ENCODE assay signal across 7 mouse cellular contexts in genomic region chr3:113629606-113630359, GRCm38 (mm10). TPM values are rescaled to one million over a fixed set of nuclear protein-coding genes. Genes with fewer than 3 reads are reported as not detected.
DNase-seq lines count a peak whose midpoint lies in the region; ATAC-seq lines count a peak whose summit lies in the region.

Rnpc3 (minus strand) TSS chr3:113630149.

- H3K36me3 ChIP-seq in intestine, embryonic 15.5 days = no peaks in the 10 kb centered on the region
- peaks cover 30% of the 10 kb centered on the region for H3K36me3 ChIP-seq in midbrain, embryonic 10.5 days

- peak within 1 kb of the TSS; percentile 100 for H3K27ac ChIP-seq in intestine, embryonic 15.5 days
- H3K27ac ChIP-seq in midbrain, embryonic 10.5 days (replicated peaks) = peak within 1 kb of the TSS; percentile 95

- under 1% methylated on average over 63 of the region's 70 CpGs for WGBS in intestine, embryonic 15.5 days
- 0% methylated on average over 70 of the region's 70 CpGs for WGBS in midbrain, embryonic 10.5 days

- no peaks in the 10 kb centered on the region for H3K27me3 ChIP-seq in intestine, embryonic 15.5 days (replicated peaks)
- no peaks in the 10 kb centered on the region for H3K27me3 ChIP-seq in midbrain, embryonic 10.5 days (ENCODE audit: low read depth, poor library complexity, severe bottlenecking)

- no peaks in the 10 kb centered on the region for H3K4me1 ChIP-seq in intestine, embryonic 15.5 days (replicated peaks)
- peaks cover 7% of the 10 kb centered on the region for H3K4me1 ChIP-seq in midbrain, embryonic 10.5 days

- H3K4me3 ChIP-seq in intestine, embryonic 15.5 days (replicated peaks) = peak within 1 kb of the TSS; percentile 78
- H3K4me3 ChIP-seq in midbrain, embryonic 10.5 days = peak within 1 kb of the TSS; percentile 65

- H3K4me2 ChIP-seq in intestine, embryonic 15.5 days (replicated peaks) = peak within 1 kb of the TSS; percentile 56

- peak; percentile 96 for DNase-seq in adrenal gland, adult 2 months
- DNase-seq in embryo, embryonic 11.5 days (ENCODE audit: low read depth, low spot score) = peak; percentile 98
- peak; percentile 94 to 97 for DNase-seq in gastrocnemius, postnatal 36 days
- peak; percentile 96 to 97 for DNase-seq in left cerebral cortex, postnatal 25 days (ENCODE audit: low spot score in 2 of 2)
- peak; percentile 95 for DNase-seq in midbrain, embryonic 10.5 days (ENCODE audit: low spot score)
- DNase-seq in right cerebral cortex, postnatal 4 days = peak; percentile 96

- intact Hi-C loops in gastrocnemius, postnatal 36 days (cut with DNase I) = no loop called here
- intact Hi-C loops in left cerebral cortex, postnatal 25 days (cut with DNase I) = no loop called here

- no peaks in the 10 kb centered on the region for H3K9me3 ChIP-seq in intestine, embryonic 15.5 days
- H3K9me3 ChIP-seq in midbrain, embryonic 10.5 days (replicated peaks) = no peaks in the 10 kb centered on the region

- H3K9ac ChIP-seq in intestine, embryonic 15.5 days = peak within 1 kb of the TSS; percentile 86

- peak; percentile 99 for ATAC-seq in intestine, embryonic 15.5 days

RNA-seq across cellular contexts. Expression of gene Rnpc3, which starts in this region (rescaled TPM):
- 10 to 100 TPM; 18.5 to 28.5 TPM for total RNA-seq in adrenal gland, adult 2 months (2021)
- 8.8 and 9.0 TPM in 2 replicates for polyA plus RNA-seq in adrenal gland, adult 2 months (2012; rRNA removed)
- 1 to 10 TPM; 6.0 to 7.0 TPM for total RNA-seq in gastrocnemius, postnatal 36 days (2021)
- polyA plus RNA-seq in intestine, embryonic 15.5 days (2015; fragmentation: Nextera tagmentation; extraction: Ambion mirVana) = 27.9 and 33.8 TPM in 2 replicates
- 10 to 100 TPM; 26.9 to 30.9 TPM for total RNA-seq in left cerebral cortex, postnatal 25 days (2021)
- polyA plus RNA-seq in midbrain, embryonic 10.5 days (2016; fragmentation: Nextera tagmentation; extraction: Ambion mirVana) = 34.1 and 40.6 TPM in 2 replicates

Comparison
In these comparisons a context has a peak if more than half of its experiments do, and no peak if none do; other contexts are left out.
1. Peak in every context shown above with its lines: DNase-seq, ATAC-seq, H3K4me3 ChIP-seq and H3K27ac ChIP-seq.